Mouse (Mus musculus) Muller cell, postnatal 12 days (primary cell): ENCODE measurements at regions not wholly inside any gene's neighbourhood (a gene's known extent, or its start where the extent isn't known, plus 50 kb on each side); places are given as distances from the start of the nearest gene placed in this dataset.

Source experiments
- DNase-seq: peaks from one replicate; pipeline ENCODE4 v3.0.0-alpha.2; 2015; ENCODE audit errors: inconsistent ontology term

DNA sequence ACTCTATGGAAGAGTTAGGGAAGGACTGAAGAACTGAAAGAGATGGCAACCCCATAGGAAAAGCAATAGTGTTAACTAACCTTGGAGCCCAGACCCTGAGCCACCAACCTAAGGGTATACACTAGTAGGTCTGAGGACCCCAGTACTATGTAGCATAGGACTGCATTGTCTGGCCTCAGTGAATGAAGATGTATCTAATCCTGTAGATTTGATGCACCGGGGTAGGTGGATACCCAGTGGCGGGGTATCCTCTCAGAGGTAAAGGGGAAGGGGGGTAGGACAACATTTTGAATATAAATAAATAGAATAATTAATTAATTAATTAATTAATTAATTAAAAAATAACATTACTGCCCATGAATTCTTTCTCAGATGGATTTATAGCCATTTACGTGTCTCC lies 387.9 kb upstream of the 4921530L21Rik start:
- DNase-seq, result no peak

DNA sequence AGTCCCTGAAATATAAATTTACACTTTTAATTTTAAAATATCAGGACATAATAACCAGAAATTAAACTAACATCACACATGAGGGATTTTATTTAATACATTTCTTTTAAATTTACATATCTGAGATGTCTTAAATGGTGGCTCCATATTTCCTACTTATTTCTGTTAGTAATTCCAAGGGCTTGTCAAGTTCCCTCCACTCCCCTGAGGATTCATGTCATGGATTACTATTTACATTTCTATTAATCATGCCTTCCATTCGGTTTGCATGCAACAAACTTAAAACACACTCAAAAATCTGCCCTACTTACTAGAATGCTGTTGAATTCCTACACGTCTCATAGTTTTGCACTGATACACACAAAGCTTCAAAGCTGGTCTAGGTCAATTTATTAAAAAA lies 387.1 kb upstream of the 4921530L21Rik start:
- DNase-seq, result no peak

DNA sequence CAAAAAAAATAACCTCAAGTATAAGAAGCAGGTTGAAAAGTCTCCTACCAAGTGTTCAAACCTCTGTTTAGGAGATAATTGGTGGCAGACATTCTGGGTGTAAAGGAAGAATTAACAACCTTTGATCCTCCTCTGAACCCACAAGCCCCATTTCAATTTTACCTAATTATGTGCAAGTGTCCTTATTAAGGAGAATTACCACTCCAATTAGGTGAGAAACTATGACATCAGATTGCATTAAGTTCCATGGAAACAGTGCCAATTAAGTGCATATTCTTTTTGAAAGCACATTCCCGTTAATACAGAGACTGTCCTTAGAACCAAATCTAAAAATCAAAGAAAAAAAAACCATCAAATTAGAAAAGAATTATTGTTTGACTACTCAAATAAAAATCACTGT lies 366.0 kb upstream of the 4921530L21Rik start:
- DNase-seq, result no peak

DNA sequence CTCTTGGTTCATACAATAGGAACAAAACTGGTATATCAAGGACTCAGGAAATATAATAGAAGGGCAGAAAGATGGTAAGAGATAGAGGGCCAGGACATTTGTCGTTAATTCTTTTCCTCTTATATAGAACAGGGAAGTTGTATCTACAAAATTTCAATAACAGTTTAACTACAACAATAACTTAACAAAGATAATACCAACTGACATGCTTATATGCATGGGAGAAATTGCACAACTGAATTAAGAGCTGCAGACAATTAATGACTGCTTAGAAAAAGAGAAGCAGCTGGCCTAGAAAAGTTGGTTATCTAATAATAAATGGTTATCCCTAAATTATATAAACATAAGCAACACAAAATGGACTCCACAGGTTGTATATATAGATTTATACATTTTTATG lies 362.2 kb upstream of the 4921530L21Rik start:
- DNase-seq, result no peak

DNA sequence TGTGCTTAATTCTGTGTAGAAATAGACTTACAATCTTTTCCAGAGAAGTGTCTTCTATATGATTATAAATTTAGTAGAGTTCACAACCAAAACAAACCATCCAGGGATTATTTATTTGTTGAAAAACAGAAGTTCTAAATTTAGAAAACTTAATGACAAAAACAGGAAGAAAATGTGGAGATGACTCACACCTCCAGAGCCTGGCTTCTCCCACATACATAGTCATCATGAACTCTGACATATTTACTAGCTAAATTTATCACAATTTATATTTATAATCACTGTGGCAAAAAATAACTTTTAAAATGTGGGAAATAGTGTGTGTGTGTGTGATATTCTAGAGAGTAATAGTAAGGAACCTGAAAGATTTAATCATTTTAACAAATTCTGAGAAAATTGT lies 337.2 kb upstream of the 4921530L21Rik start:
- DNase-seq, result no peak

DNA sequence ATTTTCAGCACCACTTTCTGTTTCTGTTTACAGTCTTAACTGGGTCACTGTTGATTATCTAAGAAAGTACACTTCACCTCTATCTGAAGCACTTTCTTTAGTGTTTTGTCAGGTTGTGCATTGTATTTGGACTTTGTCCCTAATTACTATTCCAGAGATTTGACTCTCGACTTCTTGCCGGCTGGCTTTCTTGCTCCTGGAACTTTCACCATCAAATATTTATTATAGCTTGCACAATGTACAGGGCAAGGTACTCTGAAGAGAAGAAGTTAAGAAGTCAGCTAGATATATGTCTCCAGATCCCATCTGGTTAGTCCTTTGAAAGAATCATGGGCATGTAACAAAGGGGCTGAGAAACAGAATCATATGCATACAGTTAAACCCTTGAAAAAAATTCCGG lies 290.0 kb upstream of the 4921530L21Rik start:
- no peak for DNase-seq

DNA sequence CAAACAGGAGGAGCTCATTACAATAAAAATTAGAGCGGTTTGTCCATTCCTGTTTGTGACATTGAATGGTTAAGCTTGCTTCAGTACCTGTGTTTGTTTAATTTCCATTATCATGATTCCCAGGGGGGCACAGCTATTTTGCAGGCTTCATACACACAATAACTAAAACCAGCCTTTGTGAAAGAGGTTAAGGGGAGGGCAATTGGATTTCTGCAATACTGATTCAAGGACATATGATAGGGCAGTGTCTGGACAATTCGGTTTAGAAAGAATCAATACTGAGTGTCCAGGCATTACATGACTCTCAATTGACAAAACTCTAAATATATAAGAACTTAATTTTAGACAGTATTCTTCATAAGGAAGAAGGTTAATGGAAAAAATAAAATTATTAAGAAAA lies 284.7 kb upstream of the 4921530L21Rik start:
- no peak for DNase-seq

DNA sequence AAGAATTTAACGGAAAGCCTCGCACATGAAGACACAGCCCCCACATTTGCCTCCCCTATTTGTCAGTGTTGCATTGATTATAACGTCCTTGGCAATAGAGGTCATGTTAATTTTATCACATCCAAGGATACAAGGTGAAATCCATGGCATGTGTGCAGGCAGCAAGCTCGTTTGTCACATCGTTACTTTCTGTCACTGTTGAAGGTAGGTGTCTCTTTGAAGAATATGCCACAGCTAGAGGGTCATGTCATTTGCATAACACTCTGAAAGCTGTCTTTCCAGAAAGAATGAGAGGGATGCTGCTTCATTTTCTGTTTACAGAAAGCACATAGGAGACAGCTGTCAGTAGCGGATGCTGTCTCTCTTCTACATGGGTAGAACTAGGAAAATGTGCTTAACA lies 235.1 kb upstream of the 4921530L21Rik start:
- DNase-seq, result no peak

DNA sequence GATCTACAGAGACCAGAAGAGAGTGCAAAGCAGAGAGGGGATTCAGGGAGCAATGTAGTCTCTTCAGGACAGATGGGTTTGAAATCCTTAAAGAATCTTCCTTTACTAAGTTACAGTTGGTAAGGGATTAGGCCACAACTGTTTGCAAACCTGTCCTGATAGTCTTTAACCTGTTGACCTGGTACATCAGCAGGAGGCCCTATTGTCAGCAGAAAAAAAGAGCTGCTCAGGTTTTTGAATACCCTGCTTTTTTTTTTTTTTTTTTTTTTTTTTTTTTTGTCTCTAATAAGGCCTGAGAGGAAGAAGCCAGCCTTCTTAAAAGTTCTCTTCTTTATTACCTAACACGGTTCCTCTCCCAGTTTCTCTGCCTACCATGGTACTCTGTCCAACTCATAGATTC lies 221.5 kb upstream of the 4921530L21Rik start:
- DNase-seq, result no peak

DNA sequence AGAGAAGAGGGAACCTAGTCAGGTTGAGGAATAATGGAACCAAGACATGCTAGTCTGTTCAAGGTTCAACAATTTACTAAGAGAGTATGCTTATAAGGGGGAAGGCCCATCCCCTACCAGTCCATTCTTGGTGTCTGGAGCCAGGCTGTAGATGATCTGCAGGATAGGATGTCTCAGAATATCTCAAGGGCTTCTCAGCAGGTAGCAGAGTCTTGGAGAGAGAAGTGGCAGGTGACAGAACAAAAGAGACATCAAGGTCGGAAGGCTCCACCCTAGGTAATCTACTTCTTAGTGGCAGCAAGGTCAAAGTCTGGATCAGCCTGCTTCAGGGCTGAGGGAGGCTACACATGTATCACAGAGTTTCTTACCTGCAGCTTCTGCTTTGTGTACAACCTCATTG lies 220.2 kb upstream of the 4921530L21Rik start:
- no peak for DNase-seq

DNA sequence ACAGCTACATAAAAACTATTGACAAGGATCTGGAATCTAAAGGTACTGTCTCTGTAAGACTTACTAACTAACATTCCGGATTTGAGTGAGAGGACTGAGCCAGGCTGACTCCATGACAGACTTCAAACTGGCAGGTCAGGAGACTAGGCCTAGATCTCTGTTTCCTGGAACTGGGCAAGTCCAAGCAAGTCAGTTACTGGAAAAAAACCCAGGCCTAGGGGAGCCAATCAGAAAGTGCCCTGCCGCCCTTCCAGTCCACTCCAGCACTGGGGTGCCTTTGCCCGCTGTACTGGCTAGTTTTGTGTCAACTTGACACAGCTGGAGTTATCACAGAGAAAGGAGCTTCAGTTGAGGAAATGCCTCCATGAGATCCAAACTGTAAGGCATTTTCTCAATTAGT lies 219.6 kb upstream of the 4921530L21Rik start:
- no peak for DNase-seq

DNA sequence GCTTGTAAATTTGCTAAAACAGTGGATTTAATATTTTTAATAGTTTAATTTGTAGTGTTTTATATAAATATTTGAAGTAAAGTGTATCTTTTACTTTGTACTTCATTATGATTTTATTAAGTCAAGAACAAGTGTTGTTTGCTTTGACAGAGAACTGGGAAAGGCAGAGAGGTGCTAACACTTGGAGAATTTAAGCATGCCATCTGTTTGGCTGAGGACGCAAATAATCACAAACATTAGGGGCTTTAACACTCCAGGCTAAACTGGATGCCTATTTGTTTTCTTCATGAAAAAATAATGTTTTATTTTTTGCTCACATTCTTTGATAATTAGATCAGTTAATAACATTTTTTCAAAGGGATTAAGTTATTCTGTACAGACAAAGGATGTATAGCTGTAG lies 193.6 kb upstream of the 4921530L21Rik start:
- no peak for DNase-seq

DNA sequence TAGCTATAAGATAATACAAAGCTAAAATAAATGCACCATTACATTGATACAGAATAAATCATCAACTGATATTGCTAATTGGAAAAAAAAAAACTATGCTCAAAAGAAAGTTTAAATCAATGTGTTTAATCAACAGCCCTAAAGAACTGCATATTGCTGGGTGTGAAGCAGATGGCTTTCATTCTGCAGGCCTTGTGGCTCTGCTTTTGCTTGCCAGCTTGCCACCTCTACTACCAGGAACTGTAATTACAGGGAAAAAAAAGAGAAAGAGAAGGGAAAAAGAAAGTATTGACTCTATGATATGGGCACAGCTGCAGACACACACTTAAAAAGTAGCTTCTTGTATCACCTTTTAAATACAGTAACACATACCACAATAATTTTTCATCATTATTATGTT lies 192.4 kb upstream of the 4921530L21Rik start:
- no peak for DNase-seq

DNA sequence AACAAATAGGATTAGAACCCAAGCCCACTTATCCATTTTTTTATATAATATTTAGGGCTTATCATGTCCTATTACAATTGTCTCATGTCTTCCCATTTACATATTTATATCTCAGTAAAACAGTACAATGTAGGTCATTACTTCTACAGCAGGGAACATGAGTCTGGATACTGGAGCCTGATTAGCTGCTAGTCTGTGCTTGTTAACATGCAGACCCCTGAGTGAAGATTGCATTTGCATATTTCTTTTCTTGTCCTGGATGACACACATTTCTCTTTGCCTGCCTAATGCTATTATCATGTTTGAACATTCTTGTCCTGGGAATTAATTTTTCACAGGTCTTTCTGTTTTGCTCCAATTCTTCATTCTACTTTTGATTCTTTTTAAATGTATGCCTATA lies 155.0 kb upstream of the 4921530L21Rik start:
- DNase-seq, result no peak

DNA sequence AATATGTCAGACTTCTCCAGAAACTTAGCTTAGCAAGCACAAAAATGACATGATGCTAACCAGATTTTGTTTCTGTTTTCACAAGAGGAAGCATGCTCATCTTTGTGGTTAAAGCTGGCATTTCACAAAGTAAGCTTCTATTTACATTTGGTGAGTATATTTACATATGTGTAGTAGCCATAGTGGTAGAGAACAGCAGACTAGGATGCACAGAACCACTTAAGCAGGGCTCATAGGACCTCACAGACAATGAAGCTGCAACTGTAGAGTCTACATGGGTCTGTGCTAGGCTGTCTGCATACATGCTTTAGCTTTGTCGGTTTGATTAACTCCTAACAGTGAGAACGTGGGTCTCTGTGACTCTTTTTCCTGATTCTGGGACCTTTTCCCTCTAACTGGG lies 105.3 kb upstream of the 4921530L21Rik start:
- no peak for DNase-seq

DNA sequence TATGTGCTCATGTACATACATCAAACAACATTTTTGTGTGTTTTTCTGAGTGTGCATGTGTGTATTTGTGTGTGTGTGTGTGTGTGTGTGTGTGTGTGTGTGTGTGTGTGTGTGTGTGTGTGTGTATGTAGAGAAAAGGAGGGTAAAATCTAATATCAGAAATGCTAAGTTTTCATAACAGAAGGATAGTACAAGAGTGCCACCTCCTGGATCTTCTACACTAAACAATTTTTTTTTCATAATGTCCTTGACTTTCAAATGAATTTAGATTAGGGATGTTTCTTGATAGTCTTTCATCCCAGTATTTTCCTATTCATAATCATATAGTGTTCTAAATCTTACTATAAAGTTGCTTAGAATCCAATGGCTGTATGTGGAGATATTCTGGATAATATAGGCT lies 103.6 kb upstream of the 4921530L21Rik start:
- peak; percentile 22 for DNase-seq
